Mouse (Mus musculus) v-Abl transformed pro-B cells (cell line): Measurements from ENCODE around the gene Atp1b1.

ENCODE experiments used
- in situ Hi-C, 2 experiments: fragments of 400-800 bp; cut with MboI; formaldehyde crosslinking; loops; one replicate each; pipeline ENCODE4 v1.15.1; 2025; ENCODE audit not compliant: unreplicated experiment in 2 of 2

The Atp1b1 gene

DNA sequence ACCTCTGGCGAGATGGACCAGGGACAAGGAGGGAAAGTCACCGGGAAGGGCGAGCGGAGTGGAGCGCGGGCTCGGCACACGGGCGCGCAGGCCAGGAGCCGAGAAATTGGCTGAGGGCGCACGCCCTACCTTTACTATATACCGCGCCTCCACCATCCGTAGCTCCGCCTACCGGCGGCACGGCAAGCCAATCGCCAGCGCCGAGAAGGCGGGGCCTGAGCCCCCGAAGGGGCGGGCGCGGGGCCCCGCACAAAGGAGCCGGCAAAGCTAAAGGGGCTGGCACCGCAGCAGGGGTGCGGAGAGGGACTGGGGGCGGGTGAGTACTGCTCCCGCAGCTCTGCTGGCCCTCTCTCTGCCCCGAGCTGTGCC is at the start of gene Atp1b1:
TSS of gene Atp1b1 (minus strand) at position 111 of the 369 bp plus-strand sequence.
- in situ Hi-C loops = loop anchor here in 1 of 2 experiments (5.0 to 10.0 kb wide), 3 partner anchors 93 to 577 kb away; no protein-coding TSS in a partner anchor

GRCm38 (mm10) chr1:164505096-164505495 is 46.9 kb upstream of the Atp1b1 start:
- in situ Hi-C loops = no loop called here

GRCm38 (mm10) chr1:164503140-164503730 is 45.1 kb upstream of the Atp1b1 start:
- in situ Hi-C loops = no loop called here

DNA sequence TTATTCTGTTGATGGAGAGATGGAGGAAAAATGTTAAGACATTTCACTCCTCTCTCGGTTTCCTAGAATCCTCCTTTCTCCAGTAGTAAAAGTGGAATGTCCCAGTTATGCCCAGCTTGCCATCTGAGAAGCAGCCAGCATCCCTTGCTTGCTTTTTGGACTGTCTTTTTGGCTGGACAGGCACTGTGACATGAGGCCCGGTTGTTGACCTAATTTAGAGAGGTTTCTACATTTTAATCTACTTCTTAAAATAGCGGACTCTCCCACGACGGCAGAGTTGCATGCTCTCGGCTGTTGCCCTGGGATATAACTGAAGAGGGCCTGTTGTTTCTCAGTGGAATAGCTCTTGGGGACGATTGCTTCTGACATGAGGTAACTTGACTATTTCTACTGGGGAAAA is 44.1 kb upstream of the Atp1b1 start:
- in situ Hi-C loops = no loop called here

GRCm38 (mm10) chr1:164494741-164495512 is 36.8 kb upstream of the Atp1b1 start:
- in situ Hi-C loops = no loop called here

GRCm38 (mm10) chr1:164494215-164494614 is 36.1 kb upstream of the Atp1b1 start:
- in situ Hi-C loops = no loop called here

DNA sequence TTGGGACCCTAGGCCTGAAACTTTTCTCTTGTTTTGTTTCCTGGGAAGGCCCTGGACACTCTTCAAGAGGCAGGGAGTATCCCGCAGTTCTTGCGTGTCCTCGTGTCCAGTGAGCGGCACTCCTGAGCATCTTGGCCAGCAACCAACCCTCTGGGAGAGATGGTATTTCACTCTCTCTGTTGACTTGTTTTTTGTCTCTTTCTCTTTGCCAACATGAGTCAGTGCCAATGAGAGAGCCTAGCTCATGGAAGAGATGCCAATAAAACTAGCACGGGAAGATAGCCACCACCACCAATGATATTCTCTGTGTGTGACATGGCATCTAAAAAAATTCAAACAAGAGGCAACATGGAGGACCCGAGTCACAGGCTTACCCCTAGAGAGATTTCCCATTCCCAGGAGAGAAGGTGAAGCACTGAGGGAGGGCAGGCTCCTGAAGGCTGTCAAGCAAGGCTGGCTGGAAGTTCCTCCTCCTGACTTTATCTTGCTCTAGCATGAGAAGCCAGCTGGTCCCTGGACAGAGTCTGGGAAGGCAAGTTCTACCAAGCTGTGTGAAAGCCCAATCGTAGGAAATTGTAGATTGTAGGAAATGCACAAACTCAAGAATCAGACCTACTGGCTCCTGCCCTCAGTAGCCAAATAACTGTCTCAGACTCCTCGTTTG is 35.0 kb upstream of the Atp1b1 start:
- in situ Hi-C loops = no loop called here

- in situ Hi-C loops = no loop called here
These were observed 34.3 kb upstream of the Atp1b1 start for GRCm38 (mm10) chr1:164492476-164492875.

DNA sequence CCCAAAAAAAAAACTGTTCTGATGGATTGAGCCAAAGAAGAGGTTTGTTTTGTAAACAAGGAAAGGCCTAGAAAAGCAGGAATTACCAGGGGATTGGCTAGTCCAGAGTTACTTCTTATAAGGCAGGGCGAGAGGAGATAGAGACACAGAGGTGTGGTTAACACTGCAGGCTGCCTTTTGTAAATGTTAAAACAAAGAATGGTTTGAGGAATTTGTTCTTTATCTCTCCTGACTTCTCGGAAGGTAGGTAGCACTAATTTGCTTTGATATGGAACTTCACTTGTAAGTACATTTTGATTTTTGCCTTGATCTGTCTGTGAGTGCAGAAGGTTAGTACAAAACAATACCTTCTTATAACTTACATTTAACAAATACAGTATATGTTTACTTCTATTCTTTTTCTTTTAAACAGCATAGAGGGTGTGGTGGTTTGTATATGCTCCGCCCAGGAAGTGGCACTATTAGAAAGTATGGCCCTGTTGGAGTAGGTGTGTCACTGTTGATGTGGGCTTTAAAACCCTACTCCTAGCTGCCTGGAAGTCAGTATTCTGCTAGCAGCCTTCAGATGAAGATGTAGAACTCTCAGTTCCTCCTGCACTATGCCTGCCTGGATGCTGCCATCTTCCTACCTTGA is 31.9 kb upstream of the Atp1b1 start:
- in situ Hi-C loops = no loop called here

DNA sequence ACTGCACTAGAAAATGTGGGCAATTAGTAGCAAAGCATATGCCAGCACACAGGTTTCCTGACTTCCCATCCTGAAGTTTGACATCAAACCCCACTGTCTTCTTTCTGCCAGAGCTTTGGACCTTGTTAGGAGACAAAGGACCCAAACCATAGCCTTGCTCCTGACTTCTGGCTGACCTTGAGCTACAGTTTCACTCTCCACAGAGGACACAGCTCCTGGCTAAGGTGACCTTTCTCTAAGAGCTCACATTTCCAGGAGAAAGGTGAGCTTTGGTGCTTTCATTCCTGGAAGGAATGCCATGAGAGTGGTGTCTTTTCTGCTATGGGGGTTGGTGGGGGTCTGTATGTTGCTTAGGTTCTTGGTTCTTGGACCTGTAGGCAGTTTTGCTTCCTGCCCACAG is 25.6 kb upstream of the Atp1b1 start:
- in situ Hi-C loops = no loop called here

DNA sequence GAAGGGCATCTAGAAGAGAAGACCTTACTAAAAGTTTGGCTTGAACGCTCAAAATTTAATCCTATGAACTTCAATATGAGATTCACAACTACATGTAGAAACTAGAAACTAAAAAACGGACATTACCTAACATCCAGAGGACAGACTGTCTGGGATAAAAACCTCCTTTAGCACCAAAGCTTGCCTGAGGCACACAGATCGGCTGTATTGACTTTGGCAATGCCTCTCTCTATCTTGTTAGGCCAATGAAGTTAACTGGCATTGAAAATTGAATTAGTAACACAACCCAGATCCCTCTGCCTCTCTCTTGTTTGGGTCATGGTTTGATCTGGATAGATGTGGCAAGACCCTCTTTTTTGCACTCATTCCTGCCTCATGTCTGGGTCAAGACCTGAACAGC is 24.7 kb upstream of the Atp1b1 start:
- in situ Hi-C loops = no loop called here

DNA sequence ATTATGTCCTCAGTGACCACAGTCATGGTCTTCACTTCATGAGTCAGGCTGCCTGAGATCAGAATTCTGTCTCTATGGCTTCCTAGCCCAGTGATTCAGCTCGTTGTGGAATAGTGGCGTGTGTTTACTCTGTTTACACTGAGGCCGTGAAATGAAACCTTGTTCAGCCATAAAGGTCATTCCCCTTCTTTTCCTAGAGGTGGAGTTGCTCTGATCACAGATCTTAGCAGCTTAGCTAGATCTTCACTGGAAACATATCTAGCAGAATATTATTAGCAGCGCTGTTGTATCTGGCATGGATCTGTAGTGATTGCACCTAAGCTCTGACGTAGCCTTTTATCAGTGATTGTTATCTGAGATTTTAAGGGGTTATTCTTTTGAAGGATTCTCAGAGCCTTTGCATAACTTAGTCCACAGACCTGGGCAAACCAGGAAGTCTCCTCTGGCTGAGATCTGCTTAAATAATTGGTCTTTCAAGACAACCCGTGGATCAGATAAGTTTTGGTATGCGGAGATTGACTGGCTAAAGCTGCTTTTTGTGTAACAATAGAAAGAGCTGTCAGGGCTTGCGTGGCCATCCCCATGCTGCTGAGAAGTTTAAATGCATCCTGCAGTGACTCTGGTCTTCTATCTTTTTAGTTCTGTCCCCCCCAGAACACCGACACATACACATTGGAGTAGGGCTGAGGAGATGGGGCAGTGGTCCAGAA is 23.6 kb upstream of the Atp1b1 start:
- in situ Hi-C loops = no loop called here

GRCm38 (mm10) chr1:164480755-164481644 is 22.8 kb upstream of the Atp1b1 start:
- in situ Hi-C loops = no loop called here

DNA sequence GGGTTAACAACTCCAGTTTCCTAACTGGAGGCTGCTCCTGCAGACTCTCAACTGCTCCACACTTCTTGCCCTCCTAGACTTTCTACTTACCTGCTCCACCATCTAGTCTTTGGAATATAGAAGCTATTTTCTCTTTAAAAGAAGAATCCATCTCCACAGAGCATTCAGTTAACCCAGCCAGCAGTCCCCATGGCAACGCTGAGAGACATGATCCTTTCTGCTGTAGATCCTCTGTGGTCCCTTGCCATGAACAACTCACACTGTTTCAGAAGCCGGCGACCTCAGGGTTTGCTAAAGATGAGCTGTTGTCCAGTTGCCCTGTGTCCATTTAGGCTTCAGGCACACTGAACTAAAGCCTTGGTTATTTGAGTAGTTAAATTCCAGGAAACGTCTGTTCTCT is 17.7 kb upstream of the Atp1b1 start:
- in situ Hi-C loops = no loop called here

DNA sequence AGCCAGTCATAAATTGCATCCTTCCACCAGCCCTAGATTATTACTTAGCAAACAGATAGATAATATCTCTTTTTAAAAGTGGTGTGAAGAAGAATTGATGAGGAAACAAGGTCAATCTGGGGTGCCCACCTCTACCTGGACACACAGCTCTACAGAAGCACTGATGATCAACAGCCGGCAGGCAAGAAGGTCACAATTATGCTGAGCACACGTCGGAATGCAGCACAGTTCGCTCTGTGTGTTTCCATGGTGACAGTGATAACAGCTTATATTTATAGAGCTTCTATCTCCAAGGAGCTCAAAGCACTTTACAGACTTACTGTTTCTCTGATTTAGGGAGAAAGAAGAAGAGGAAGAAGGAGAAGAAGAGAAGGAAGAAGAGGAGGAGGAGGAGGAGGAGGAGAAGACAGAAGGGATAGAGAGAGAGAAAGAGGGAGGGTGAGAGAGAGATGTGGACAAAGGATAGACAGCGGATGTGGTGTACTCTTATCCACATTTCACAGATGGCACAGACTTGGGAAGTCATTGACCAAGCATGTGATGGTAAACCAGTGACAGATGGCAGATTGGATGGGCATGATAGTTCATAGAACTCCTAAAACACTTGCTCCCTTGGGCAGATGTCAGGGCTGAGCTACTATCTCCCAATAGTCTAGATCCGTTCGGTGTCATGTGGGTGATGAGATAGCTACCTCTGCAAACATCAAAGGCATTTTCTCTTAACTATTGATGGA is 16.8 kb upstream of the Atp1b1 start:
- in situ Hi-C loops = no loop called here

DNA sequence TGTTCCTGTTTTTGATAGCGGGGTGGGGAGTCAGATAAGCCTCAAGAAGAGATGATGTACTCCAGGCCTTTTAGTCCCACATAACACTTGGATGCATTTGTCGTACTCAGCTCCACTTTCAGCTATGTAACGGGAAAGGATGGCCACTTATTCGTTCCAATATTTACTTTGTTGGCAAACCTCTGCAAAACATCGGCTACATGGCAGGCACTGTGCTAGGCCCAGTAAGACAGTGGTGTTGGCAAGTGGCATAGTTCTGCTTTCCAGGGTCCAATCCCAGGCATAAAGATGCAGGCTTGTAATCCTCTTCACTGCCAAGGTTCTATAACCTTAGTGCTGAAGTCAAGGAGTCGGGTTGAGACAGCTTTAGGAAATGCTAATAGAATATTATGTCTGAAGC is 16.2 kb upstream of the Atp1b1 start:
- in situ Hi-C loops = no loop called here

DNA sequence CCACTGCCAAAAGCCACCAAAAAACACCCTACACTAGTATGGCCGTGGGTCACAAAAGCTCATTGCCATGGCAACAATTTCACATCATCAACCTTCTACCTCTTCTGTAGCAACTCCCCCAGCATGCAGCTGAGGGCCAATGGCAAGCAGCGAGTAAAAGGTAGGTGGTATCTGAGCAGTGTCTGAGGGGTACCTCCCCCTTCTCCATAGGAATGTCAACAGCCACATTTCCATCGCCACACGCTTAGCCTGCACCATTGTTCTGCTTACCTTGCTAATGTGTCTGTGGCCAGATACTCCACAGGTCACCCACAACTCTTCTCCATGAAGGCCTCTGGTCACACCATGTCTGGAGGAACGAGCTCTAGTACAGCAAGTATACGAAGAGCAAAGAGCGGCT is 15.2 kb upstream of the Atp1b1 start:
- in situ Hi-C loops = no loop called here

DNA sequence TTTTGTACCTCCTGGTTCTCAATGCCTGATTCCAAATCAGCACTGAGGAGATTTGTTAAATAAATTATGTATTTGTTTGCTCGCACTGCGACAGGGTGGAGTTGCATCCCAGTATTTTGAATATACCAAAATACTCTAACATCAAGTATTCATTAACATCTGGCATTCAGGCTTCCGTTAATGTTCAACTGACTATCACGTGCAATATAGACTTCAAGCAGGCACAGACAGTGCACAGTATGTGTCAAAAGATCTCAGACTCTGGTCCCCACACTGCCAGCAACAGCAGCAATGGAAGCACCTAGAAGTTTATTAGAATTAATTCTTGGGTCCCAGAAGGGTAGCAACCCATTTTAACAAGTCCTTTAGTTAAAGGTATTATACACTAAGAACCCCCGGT is 13.5 kb upstream of the Atp1b1 start:
- in situ Hi-C loops = no loop called here

DNA sequence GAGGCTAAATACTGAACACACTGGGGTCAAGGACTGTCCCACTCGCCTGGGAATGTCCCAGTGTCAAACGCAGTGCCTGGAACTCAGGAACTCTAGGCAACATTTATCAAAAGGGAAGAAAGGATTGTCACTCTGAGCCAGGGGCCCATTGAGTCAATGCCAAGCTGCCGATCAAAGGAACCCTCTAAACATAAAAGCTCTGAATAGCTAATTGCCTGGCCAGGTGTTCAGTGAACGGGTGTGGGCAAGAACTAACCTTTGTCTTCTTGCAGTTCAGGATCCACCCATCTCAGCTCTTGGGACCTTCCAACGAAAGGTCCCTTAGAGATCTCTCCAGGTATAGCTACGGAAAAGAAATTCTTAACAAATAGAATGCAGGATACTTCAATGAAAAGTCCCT is 12.8 kb upstream of the Atp1b1 start:
- in situ Hi-C loops = no loop called here
